Mouse (Mus musculus): Measurements from ENCODE around the gene Capn1.

DNA sequence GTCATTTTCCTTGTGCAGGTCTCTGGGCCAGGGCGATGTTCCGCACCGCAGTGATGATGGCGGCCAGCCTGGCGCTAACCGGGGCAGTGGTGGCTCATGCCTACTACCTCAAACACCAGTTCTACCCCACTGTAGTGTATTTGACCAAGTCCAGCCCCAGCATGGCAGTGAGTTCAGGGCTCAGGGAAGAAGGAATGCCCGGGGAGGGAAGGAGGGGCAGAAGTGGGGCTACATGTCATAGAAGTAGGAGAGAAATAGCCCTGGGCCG is 32.1 kb upstream of the Capn1 start:
- TF ChIP-seq CTCF (IDR thresholded peaks at IDR 0.05; ENCODE audit: low read depth, low read length) = no peak
- no peak for TF ChIP-seq POLR2A (IDR thresholded peaks at IDR 0.05; ENCODE audit: borderline replicate concordance, low read depth, low read length)
